Mouse (Mus musculus) macrophage (primary cell): Measurements from ENCODE around the gene Kdm3a. TPM values are rescaled to one million over a fixed set of nuclear protein-coding genes. Genes with fewer than 3 reads are reported as not detected.

Experiments
- polyA plus RNA-seq: library from polyadenylated mRNA; stranded (reverse); fragments of 250-400 nt; gene quantifications from 3 replicates; pipeline ENCODE4 v1.2.4, GENCODE M21; 2018; ENCODE audit warnings: inconsistent platforms

Kdm3a gene
- polyA plus RNA-seq, 1 experiment from 2014 or later, result 25.2 TPM

Other genes with a start within 250 kb of the Kdm3a start
- gene Rmnd5a, start 192.4 kb downstream of the Kdm3a start, polyA plus RNA-seq, result 23.9 to 46.7 TPM (median 39.1 TPM) in 3 replicates
- gene Rnf103, start 139.1 kb downstream of the Kdm3a start, polyA plus RNA-seq, result 26.5 to 29.9 TPM (median 26.5 TPM) in 3 replicates
- 114 to 245 TPM (median 121 TPM) in 3 replicates for gene Chmp3, start 89.2 kb downstream of the Kdm3a start, polyA plus RNA-seq
- gene Reep1, start 74.6 kb upstream of the Kdm3a start, polyA plus RNA-seq, result not detected in 3 replicates
- 11.0 to 21.7 TPM (median 19.0 TPM) in 3 replicates for gene Mrpl35, start 194.0 kb upstream of the Kdm3a start, polyA plus RNA-seq
- gene Immt, start 198.3 kb upstream of the Kdm3a start, polyA plus RNA-seq, result 63.7 to 112 TPM (median 107 TPM) in 3 replicates